9 mouse cellular contexts compared by ENCODE assay signal in the genomic region with DNA sequence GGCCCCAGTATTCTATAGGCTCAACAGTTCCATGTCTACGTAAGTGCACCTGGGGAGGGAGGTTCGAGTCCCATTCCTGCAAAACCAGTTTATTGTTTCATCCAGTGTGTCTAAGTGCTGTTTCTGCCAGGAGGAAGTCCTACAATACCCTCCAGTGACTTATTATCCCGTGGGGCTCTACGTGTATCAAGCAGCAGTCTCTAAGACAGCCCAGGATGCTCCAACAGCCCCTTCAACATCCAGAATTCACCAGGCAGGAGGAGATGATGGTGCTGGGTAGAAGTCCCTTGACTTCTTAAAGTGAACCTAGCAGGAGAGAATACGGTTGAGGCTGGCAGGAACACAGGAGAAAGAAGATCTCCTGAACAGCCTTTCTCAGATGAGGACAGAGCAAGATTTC. TPM values are rescaled to one million over a fixed set of nuclear protein-coding genes. Genes with fewer than 3 reads are reported as not detected.
DNase-seq lines count a peak whose midpoint lies in the region; ATAC-seq lines count a peak whose summit lies in the region.
"Had no signal": no experiment of that assay in that cellular context is flagged by ENCODE, and none has a peak within 500 bp of the region (broad histone marks: within the 10 kb centered on the region; RNA-seq: fewer than 3 reads in every experiment).

No protein-coding gene starts in this region.

- peak overlapping the region; percentile 77 for H3K4me3 ChIP-seq in kidney, embryonic 15.5 days (replicated peaks)
- peak overlapping the region; percentile 80 for H3K4me3 ChIP-seq in embryonic facial prominence, embryonic 10.5 days
- peak overlapping the region; percentile 74 for H3K4me3 ChIP-seq in hindbrain, embryonic 16.5 days (ENCODE audit: low read length)
- peak overlapping the region; percentile 64 for H3K4me3 ChIP-seq in midbrain, embryonic 15.5 days

- H3K27ac ChIP-seq in kidney, embryonic 15.5 days, result peak overlapping the region; percentile 95
- H3K27ac ChIP-seq in embryonic facial prominence, embryonic 10.5 days (replicated peaks), result peak overlapping the region; percentile 93
- H3K27ac ChIP-seq in hindbrain, embryonic 16.5 days (ENCODE audit: low read depth, low read length), result no peak overlapping the region
- H3K27ac ChIP-seq in midbrain, embryonic 15.5 days, result no peak overlapping the region

- H3K9me3 ChIP-seq in kidney, embryonic 15.5 days (replicated peaks), result no peaks in the 10 kb centered on the region; the same call in 1 of the 2 replicates
- H3K9me3 ChIP-seq in embryonic facial prominence, embryonic 10.5 days, result no peaks in the 10 kb centered on the region
- no peaks in the 10 kb centered on the region for H3K9me3 ChIP-seq in hindbrain, embryonic 16.5 days (ENCODE audit: control insufficient read depth, low read length)
- H3K9me3 ChIP-seq in midbrain, embryonic 15.5 days, result no peaks in the 10 kb centered on the region

- peak overlapping the region; percentile 93 for H3K9ac ChIP-seq in kidney, embryonic 15.5 days
- H3K9ac ChIP-seq in hindbrain, embryonic 16.5 days (ENCODE audit: low read depth, low read length), result peak overlapping the region; percentile 82
- peak overlapping the region; percentile 62; the same call in 1 of the 2 replicates for H3K9ac ChIP-seq in midbrain, embryonic 15.5 days

- ATAC-seq in kidney, embryonic 15.5 days (replicated peaks; ENCODE audit: low FRiP score), result no peak
- ATAC-seq in hindbrain, embryonic 16.5 days, result no peak
- ATAC-seq in midbrain, embryonic 15.5 days (replicated peaks), result no peak

- peak overlapping the region; percentile 86 for H3K4me2 ChIP-seq in kidney, embryonic 15.5 days
- H3K4me2 ChIP-seq in hindbrain, embryonic 16.5 days (ENCODE audit: low read length), result peak overlapping the region; percentile 95
- H3K4me2 ChIP-seq in midbrain, embryonic 15.5 days, result peak overlapping the region; percentile 82

- no peaks in the 10 kb centered on the region for H3K27me3 ChIP-seq in kidney, embryonic 15.5 days
- peaks cover 22% of the 10 kb centered on the region for H3K27me3 ChIP-seq in embryonic facial prominence, embryonic 10.5 days (replicated peaks; ENCODE audit: low read depth, poor library complexity, severe bottlenecking)
- no peaks in the 10 kb centered on the region for H3K27me3 ChIP-seq in hindbrain, embryonic 16.5 days (replicated peaks; ENCODE audit: control insufficient read depth, insufficient read depth, low read length)
- H3K27me3 ChIP-seq in midbrain, embryonic 15.5 days (replicated peaks), result peaks cover 14% of the 10 kb centered on the region
- H3K27me3 ChIP-seq: Patski had no signal

- no peaks in the 10 kb centered on the region for H3K36me3 ChIP-seq in kidney, embryonic 15.5 days
- H3K36me3 ChIP-seq in embryonic facial prominence, embryonic 10.5 days (replicated peaks), result peaks cover 3% of the 10 kb centered on the region; the same call in 1 of the 2 replicates
- H3K36me3 ChIP-seq in hindbrain, embryonic 16.5 days (ENCODE audit: control insufficient read depth, insufficient read depth, low read length), result no peaks in the 10 kb centered on the region
- no peaks in the 10 kb centered on the region for H3K36me3 ChIP-seq in midbrain, embryonic 15.5 days (replicated peaks)

- DNase-seq in kidney, adult 8-10 months, result no peak
- DNase-seq in embryonic facial prominence, embryonic 10.5 days (ENCODE audit: low spot score), result no peak
- DNase-seq in left cerebral cortex, postnatal 10 days (ENCODE audit: extremely low spot score in 1 of 2, low spot score in 2 of 2), result no peak
- DNase-seq in left cerebral cortex, postnatal 36 days (ENCODE audit: low spot score in 2 of 2), result no peak
- DNase-seq in cerebellum, adult 9-10 months, result no peak

- peaks cover 43% of the 10 kb centered on the region for H3K4me1 ChIP-seq in kidney, embryonic 15.5 days
- peaks cover 60% of the 10 kb centered on the region for H3K4me1 ChIP-seq in embryonic facial prominence, embryonic 10.5 days
- peaks cover 14% of the 10 kb centered on the region for H3K4me1 ChIP-seq in hindbrain, embryonic 16.5 days (ENCODE audit: control insufficient read depth, insufficient read depth, low read depth, low read length)
- peaks cover 7% of the 10 kb centered on the region for H3K4me1 ChIP-seq in midbrain, embryonic 15.5 days

- 38% methylated on average over 5 of the region's 5 CpGs for WGBS in kidney, embryonic 15.5 days
- WGBS in embryonic facial prominence, embryonic 10.5 days, result 47% methylated on average over 5 of the region's 5 CpGs
- 38% methylated on average over 5 of the region's 5 CpGs for whole genome bisulfite sequencing in hindbrain, embryonic 16.5 days
- WGBS in midbrain, embryonic 15.5 days, result 40% methylated on average over 5 of the region's 5 CpGs

- intact Hi-C loops in left cerebral cortex, postnatal 10 days (cut with DNase I), result no loop called here
- intact Hi-C loops in left cerebral cortex, postnatal 36 days (cut with DNase I), result loop anchor here (5.0 kb wide), 2 partner anchors 42 to 127 kb away; no protein-coding TSS in a partner anchor

RNA-seq across cellular contexts. Expression of gene Tns3, which starts 0.5 kb away (rescaled TPM):
- polyA plus RNA-seq in kidney, embryonic 15.5 days (2015; fragmentation: Nextera tagmentation; extraction: Ambion mirVana), result 25.7 and 27.7 TPM in 2 replicates
- 20.2 and 23.4 TPM in 2 replicates for polyA plus RNA-seq in embryonic facial prominence, embryonic 10.5 days (2016; fragmentation: Nextera tagmentation; extraction: Ambion mirVana)
- 7.5 and 8.6 TPM in 2 replicates for polyA plus RNA-seq in hindbrain, embryonic 16.5 days (2015; fragmentation: Nextera tagmentation; extraction: Ambion mirVana)
- 6.1 and 6.4 TPM in 2 replicates for polyA plus RNA-seq in midbrain, embryonic 15.5 days (2015; fragmentation: Nextera tagmentation; extraction: Ambion mirVana)
- 10 to 100 TPM; 24.5 to 31.8 TPM for total RNA-seq in left cerebral cortex, postnatal 10 days (2021)
- total RNA-seq in left cerebral cortex, postnatal 36 days (2021), result 10 to 100 TPM; 36.9 to 39.4 TPM

Comparison
In these comparisons a context has a peak if more than half of its experiments do, and no peak if none do; other contexts are left out.
1. H3K27ac ChIP-seq: peak in kidney, embryonic 15.5 days (single experiment) and embryonic facial prominence, embryonic 10.5 days (single experiment); none in hindbrain, embryonic 16.5 days (single experiment) and midbrain, embryonic 15.5 days (single experiment).
2. Peak in every context shown above with its lines, with median percentiles within 50 percentile points of each other: H3K4me2 ChIP-seq, H3K4me3 ChIP-seq and H3K9ac ChIP-seq.